Mouse (Mus musculus) heart, embryonic 13.5 days (tissue): ENCODE results near the gene Ip6k2. TPM values are rescaled to one million over a fixed set of nuclear protein-coding genes. Genes with fewer than 3 reads are reported as not detected.

ENCODE experiments used
- ATAC-seq: fragments of 200-750 bp; cut with Nextera tagmentation; 2 replicates; pipeline ENCODE4 v1.8.0; 2017; ENCODE audit warnings: moderate TSS enrichment; ENCODE audit not compliant: insufficient number of reproducible peaks, low FRiP score, low TSS enrichment; ENCODE audit errors: extremely low read depth
- H3K27ac ChIP-seq: fragments of 300-500 bp; sonication (generic); replicated peaks from 2 replicates; pipeline ENCODE4 v1.5.1; 2015; ENCODE audit warnings: moderate library complexity, mild to moderate bottlenecking, inconsistent platforms
- H3K27me3 ChIP-seq: fragments of 300-500 bp; sonication (generic); replicated peaks from 2 replicates; pipeline ENCODE4 v1.6.1; 2015; ENCODE audit warnings: mild to moderate bottlenecking, inconsistent platforms
- H3K36me3 ChIP-seq: fragments of 300-500 bp; sonication (generic); 2 replicates; pipeline ENCODE4 v1.6.1; 2015; ENCODE audit warnings: mild to moderate bottlenecking, inconsistent platforms
- H3K4me1 ChIP-seq: fragments of 300-500 bp; sonication (generic); 2 replicates; pipeline ENCODE4 v1.6.1; 2015; ENCODE audit warnings: inconsistent platforms
- H3K4me2 ChIP-seq: fragments of 300-500 bp; sonication (generic); 2 replicates; pipeline ENCODE4 v1.6.1; 2015; ENCODE audit warnings: inconsistent platforms, mild to moderate bottlenecking, moderate library complexity
- H3K4me3 ChIP-seq: fragments of 300-500 bp; sonication (generic); 2 replicates; pipeline ENCODE4 v1.5.1; 2015; ENCODE audit warnings: moderate library complexity, mild to moderate bottlenecking, inconsistent platforms
- H3K9ac ChIP-seq: fragments of 300-500 bp; sonication (generic); 2 replicates; pipeline ENCODE4 v1.6.1; 2015; ENCODE audit warnings: inconsistent platforms, mild to moderate bottlenecking, moderate library complexity
- H3K9me3 ChIP-seq: fragments of 300-500 bp; sonication (generic); 2 replicates; pipeline ENCODE4 v1.6.1; 2016; ENCODE audit warnings: inconsistent platforms
- WGBS: fragments of 180-500 bp; shearing (Covaris S2); methylation state at CpG from one replicate; pipeline ENCODE4 v1.1.7; 2015; ENCODE audit warnings: mixed read lengths; 5-methylcytosine and 5-hydroxymethylcytosine counted together
- polyA plus RNA-seq: library from polyadenylated mRNA; unstranded; fragments of >200 nt; fragmentation: Nextera tagmentation; extraction: Ambion mirVana; gene quantifications from 2 replicates; pipeline ENCODE4 v1.2.1, GENCODE M21; 2015

Ip6k2 gene
- polyA plus RNA-seq, 1 experiment from 2014 or later = 42.9 TPM

DNA sequence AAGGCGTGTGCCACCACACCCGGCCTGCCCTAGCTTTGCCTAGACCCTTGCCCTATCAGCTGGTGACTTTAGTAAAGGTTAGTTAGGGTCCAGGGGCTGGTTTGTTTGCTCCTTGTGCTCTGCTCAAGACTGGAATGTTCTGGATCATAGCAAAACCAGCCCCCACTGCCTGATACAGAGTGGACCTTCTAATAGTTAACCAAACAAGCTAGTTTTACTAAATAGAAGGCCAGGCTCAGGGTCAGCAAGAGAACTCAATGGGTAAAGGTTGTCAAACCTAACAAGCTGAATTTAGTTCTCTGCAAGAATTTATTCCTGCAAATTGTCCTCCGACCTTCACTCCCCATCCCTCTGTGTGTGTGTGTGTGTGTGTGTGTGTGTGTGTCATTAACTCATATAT, 29.6 kb upstream of the Ip6k2 start:
- ATAC-seq = no peak
- no peak overlapping the region for H3K4me2 ChIP-seq
- no peaks in the 10 kb centered on the region for H3K27me3 ChIP-seq
- H3K36me3 ChIP-seq = no peaks in the 10 kb centered on the region
- H3K4me3 ChIP-seq = no peak overlapping the region
- H3K9ac ChIP-seq = no peak overlapping the region
- WGBS = 75% methylated on average over 3 of the region's 3 CpGs
- no peak overlapping the region for H3K27ac ChIP-seq
- H3K9me3 ChIP-seq = no peaks in the 10 kb centered on the region
- H3K4me1 ChIP-seq = peaks cover 13% of the 10 kb centered on the region

- H3K4me3 ChIP-seq = no peak overlapping the region
- no peak overlapping the region for H3K4me2 ChIP-seq
- H3K27ac ChIP-seq = no peak overlapping the region
- H3K9ac ChIP-seq = no peak overlapping the region
- H3K4me1 ChIP-seq = peaks cover 9% of the 10 kb centered on the region
- no peaks in the 10 kb centered on the region for H3K9me3 ChIP-seq
- 80% methylated on average over 5 of the region's 5 CpGs for WGBS
- H3K36me3 ChIP-seq = no peaks in the 10 kb centered on the region
- no peak for ATAC-seq
- H3K27me3 ChIP-seq = no peaks in the 10 kb centered on the region
Observed at GRCm38 (mm10) chr9:108754423-108754822, 29.2 kb upstream of the Ip6k2 start.

GRCm38 (mm10) chr9:108757406-108757805, 26.2 kb upstream of the Ip6k2 start:
- no peak for ATAC-seq
- H3K36me3 ChIP-seq = no peaks in the 10 kb centered on the region
- peaks cover 6% of the 10 kb centered on the region; the same call in 1 of the 2 replicates for H3K4me1 ChIP-seq
- peaks cover 4% of the 10 kb centered on the region; the same call in 1 of the 2 replicates for H3K9me3 ChIP-seq
- 39% methylated on average over 6 of the region's 6 CpGs for WGBS
- H3K4me2 ChIP-seq = no peak overlapping the region
- H3K27me3 ChIP-seq = no peaks in the 10 kb centered on the region
- H3K27ac ChIP-seq = no peak overlapping the region
- H3K4me3 ChIP-seq = no peak overlapping the region
- H3K9ac ChIP-seq = no peak overlapping the region

DNA sequence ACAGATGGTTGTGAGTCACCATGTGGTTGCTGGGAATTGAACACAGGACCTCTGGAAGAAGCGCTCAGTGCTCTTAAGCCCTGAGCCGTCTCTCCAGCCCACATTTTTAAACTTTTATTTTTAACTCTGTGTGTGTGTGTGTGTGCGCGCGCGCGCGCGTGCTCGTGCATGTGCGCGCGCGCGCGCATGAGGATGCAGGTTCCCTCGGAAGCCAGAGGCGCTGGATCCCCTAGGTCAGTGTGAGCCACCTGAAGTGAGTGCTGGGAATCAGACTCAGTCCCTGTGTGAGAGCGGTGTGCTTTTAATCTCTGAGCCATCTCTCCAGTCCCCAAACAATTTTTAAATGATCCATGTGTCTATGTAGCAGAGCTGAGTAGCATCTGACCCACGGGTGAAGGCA, 24.5 kb upstream of the Ip6k2 start:
- no peak for ATAC-seq
- H3K27ac ChIP-seq = no peak overlapping the region
- H3K4me3 ChIP-seq = no peak overlapping the region
- H3K9me3 ChIP-seq = peaks cover 4% of the 10 kb centered on the region; the same call in 1 of the 2 replicates
- no peaks in the 10 kb centered on the region for H3K27me3 ChIP-seq
- WGBS = 92% methylated on average over 20 of the region's 20 CpGs
- H3K4me2 ChIP-seq = no peak overlapping the region
- H3K9ac ChIP-seq = no peak overlapping the region
- no peaks in the 10 kb centered on the region for H3K36me3 ChIP-seq
- peaks cover 6% of the 10 kb centered on the region; the same call in 1 of the 2 replicates for H3K4me1 ChIP-seq

- Histone ChIP-seq H3K9ac (no peak overlapping the region), H3K4me2 (no peak overlapping the region), H3K27me3 (no peaks in the 10 kb centered on the region), H3K9me3 (peaks cover 4% of the 10 kb centered on the region; the same call in 1 of the 2 replicates), H3K36me3 (no peaks in the 10 kb centered on the region), H3K4me3 (no peak overlapping the region), H3K27ac (no peak overlapping the region), H3K4me1 (peaks cover 6% of the 10 kb centered on the region; the same call in 1 of the 2 replicates)
- ATAC-seq = no peak
- 53% methylated on average over 2 of the region's 2 CpGs for WGBS
Observed at GRCm38 (mm10) chr9:108759805-108760204, 23.8 kb upstream of the Ip6k2 start.

- 0 out of 2 replicates have a peak, but pooled peaks cover 2% of the 10 kb centered on the region for H3K27me3 ChIP-seq
- H3K4me1 ChIP-seq = peaks cover 6% of the 10 kb centered on the region; the same call in 1 of the 2 replicates
- no peak overlapping the region for H3K27ac ChIP-seq
- H3K4me2 ChIP-seq = no peak overlapping the region
- H3K4me3 ChIP-seq = no peak overlapping the region
- no peaks in the 10 kb centered on the region for H3K36me3 ChIP-seq
- no peak overlapping the region for H3K9ac ChIP-seq
- no peak for ATAC-seq
- H3K9me3 ChIP-seq = peaks cover 4% of the 10 kb centered on the region; the same call in 1 of the 2 replicates
Observed at GRCm38 (mm10) chr9:108761561-108761960, 22.0 kb upstream of the Ip6k2 start.

GRCm38 (mm10) chr9:108764971-108765370, 18.6 kb upstream of the Ip6k2 start:
- Histone ChIP-seq H3K36me3 (no peaks in the 10 kb centered on the region), H3K9ac (no peak overlapping the region), H3K4me1 (no peaks in the 10 kb centered on the region), H3K27me3 (0 out of 2 replicates have a peak, but pooled peaks cover 2% of the 10 kb centered on the region), H3K27ac (no peak overlapping the region), H3K9me3 (no peaks in the 10 kb centered on the region), H3K4me2 (no peak overlapping the region), H3K4me3 (no peak overlapping the region)
- 53% methylated on average over 10 of the region's 10 CpGs for WGBS
- no peak for ATAC-seq

DNA sequence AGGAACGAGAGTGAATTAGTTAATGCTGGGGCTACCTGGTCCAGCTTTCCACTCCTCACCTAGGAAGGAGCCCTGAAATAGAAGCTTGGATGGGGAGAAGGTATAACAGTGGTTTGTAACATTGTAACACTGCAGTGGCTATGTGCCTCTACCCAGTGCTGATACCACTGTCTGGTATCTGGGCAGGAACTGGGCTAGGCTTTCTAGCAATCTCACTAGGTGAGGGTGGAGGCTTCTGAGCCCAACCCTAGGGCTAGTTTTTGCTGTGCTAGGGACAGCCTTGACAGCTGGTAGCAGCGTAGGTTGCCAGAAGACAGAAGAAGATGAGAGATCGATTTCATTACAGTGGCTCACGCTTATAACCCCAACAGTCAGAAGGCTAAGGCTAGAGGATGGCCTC, 7.0 kb upstream of the Ip6k2 start:
- H3K4me1 ChIP-seq = peaks cover 9% of the 10 kb centered on the region
- H3K9ac ChIP-seq = no peak overlapping the region
- no peak overlapping the region for H3K4me2 ChIP-seq
- 76% methylated on average over 4 of the region's 4 CpGs for WGBS
- no peak overlapping the region for H3K27ac ChIP-seq
- H3K27me3 ChIP-seq = 0 out of 2 replicates have a peak, but pooled peaks cover 2% of the 10 kb centered on the region
- H3K4me3 ChIP-seq = no peak overlapping the region
- no peaks in the 10 kb centered on the region for H3K36me3 ChIP-seq
- no peak for ATAC-seq
- peaks cover 11% of the 10 kb centered on the region for H3K9me3 ChIP-seq

- no peak overlapping the region for H3K4me3 ChIP-seq
- ATAC-seq = no peak
- no peak overlapping the region for H3K4me2 ChIP-seq
- WGBS = 66% methylated on average over 4 of the region's 4 CpGs
- no peaks in the 10 kb centered on the region for H3K27me3 ChIP-seq
- H3K27ac ChIP-seq = no peak overlapping the region
- peaks cover 12% of the 10 kb centered on the region for H3K4me1 ChIP-seq
- H3K9ac ChIP-seq = no peak overlapping the region
- H3K9me3 ChIP-seq = peaks cover 9% of the 10 kb centered on the region
- H3K36me3 ChIP-seq = no peaks in the 10 kb centered on the region
Observed at GRCm38 (mm10) chr9:108777276-108777675, 6.3 kb upstream of the Ip6k2 start.

GRCm38 (mm10) chr9:108780959-108781358, 2.6 kb upstream of the Ip6k2 start:
- 49% methylated on average over 5 of the region's 5 CpGs for WGBS
- Histone ChIP-seq H3K27ac (no peak overlapping the region), H3K9ac (no peak overlapping the region)

DNA sequence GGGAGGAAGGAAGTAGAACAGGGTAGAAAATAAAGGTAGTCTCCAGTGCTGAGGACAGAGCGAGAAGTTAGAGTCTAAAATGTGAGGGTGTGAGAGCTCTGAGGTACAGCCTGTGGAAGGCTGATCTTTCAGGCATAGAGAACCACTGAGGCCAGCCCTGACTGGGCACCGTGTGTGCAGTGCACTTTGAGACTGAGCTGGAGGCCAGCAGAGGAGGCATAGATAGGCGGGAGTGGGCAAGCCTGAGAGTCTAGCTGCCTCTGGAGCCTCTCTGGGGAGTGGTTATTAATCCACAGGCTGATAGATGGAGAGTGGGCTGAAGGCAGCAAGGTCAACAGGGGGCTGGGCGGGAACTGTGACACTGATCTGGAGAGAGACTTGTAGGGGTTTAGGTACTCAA, 1.7 kb upstream of the Ip6k2 start:
- 49% methylated on average over 4 of the region's 4 CpGs for WGBS
- Histone ChIP-seq H3K36me3 (peaks cover 7% of the 10 kb centered on the region), H3K4me3 (no peak overlapping the region), H3K27me3 (no peaks in the 10 kb centered on the region), H3K4me2 (no peak overlapping the region), H3K4me1 (peaks cover 37% of the 10 kb centered on the region), H3K27ac (no peak overlapping the region), H3K9me3 (no peaks in the 10 kb centered on the region), H3K9ac (no peak overlapping the region)
- ATAC-seq = no peak

More at GRCm38 (mm10) chr9:108780959-108781358, 2.6 kb upstream of the Ip6k2 start:
- Histone ChIP-seq H3K4me2 (no peak overlapping the region), H3K9me3 (no peaks in the 10 kb centered on the region), H3K36me3 (peaks cover under 1% of the 10 kb centered on the region; the same call in 1 of the 2 replicates), H3K4me3 (no peak overlapping the region), H3K4me1 (peaks cover 28% of the 10 kb centered on the region), H3K27me3 (no peaks in the 10 kb centered on the region)
- ATAC-seq = no peak

DNA sequence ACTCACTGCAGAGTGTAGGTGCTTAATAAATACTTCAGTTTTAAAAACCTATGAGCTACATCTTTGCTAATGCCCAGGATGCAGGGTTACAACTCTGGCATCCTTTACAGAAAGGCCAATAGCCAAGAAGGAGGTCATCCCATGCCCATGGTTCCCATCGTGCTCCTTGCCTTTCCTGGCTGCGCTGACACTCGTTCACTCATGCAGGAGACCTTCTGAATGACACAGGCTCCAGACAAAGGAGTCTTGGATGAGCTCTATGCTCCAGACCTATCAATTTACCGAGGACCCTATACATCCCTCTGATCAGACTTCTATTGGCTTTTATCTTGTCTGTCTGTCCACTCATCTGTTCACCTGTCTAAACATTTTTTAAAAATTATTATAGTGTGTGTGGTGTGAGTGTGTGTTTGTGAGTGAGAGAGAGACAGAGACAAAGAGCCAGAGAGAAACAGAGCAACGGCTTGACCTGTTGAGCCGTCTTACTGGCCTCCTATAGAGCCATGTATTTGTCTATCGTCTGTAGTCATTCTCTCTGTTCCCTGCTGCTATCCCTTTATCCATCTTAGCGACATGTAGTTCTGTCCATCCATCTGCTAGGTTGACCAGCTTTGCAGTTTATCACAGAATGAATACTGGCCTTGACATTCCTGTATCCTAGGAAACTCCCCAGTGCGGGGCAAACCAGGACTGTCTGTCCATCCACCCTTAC, 604 bp upstream of the Ip6k2 start:
- 33% methylated on average over 9 of the region's 9 CpGs for WGBS
- peak overlapping the region; percentile 99 for H3K9ac ChIP-seq
- ATAC-seq = no peak; the same call in 1 of the 2 replicates
- H3K27me3 ChIP-seq = no peaks in the 10 kb centered on the region
- peaks cover 12% of the 10 kb centered on the region for H3K36me3 ChIP-seq
- H3K4me3 ChIP-seq = peak overlapping the region; percentile 90
- H3K4me1 ChIP-seq = peaks cover 47% of the 10 kb centered on the region
- peak overlapping the region; percentile 88 for H3K4me2 ChIP-seq
- H3K9me3 ChIP-seq = no peaks in the 10 kb centered on the region
- peak overlapping the region; percentile 39; the same call in 1 of the 2 replicates for H3K27ac ChIP-seq
